Mouse (Mus musculus) erythroblast, embryonic 14.5 days (primary cell): ENCODE data around the gene Ccdc7a.

Experiments used
- GATA1 ChIP-seq: IDR thresholded peaks from 2 replicates; pipeline ENCODE4 v1.6.1; 2012; ENCODE audit warnings: low read length, inconsistent platforms, mixed read lengths
- TAL1 ChIP-seq: IDR thresholded peaks from 3 replicates; pipeline ENCODE4 v1.6.1; 2012; ENCODE audit warnings: low read length, inconsistent platforms, mixed read lengths

DNA sequence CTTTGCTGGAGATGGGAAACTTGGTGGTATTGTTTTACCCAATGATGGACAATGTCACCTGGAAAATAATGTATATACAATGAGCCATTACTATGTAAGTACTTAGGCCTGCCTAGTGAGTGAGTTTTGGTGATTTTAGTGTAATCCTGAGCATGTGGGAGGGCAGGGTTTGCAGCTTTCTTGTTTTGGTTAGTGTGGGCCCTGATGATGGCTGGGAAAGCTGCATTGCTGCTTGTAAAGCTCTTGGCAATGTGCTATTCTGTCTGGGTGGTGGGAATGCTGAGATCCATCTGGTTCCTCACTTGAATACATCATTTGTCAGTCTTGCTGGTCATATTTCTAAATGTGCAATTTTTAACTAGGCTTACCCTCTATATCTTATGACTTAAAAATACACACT, 349.1 kb downstream of the Ccdc7a start:
- no peak for TF ChIP-seq GATA1
- no peak for TF ChIP-seq TAL1
